Mouse (Mus musculus): ENCODE measurements at regions not wholly inside any gene's neighbourhood (a gene's known extent, or its start where the extent isn't known, plus 50 kb on each side); places are given as distances from the start of the nearest gene placed in this dataset.

GRCm38 (mm10) chr1:184644767-184645598, 87.4 kb downstream of the Hlx start:
- Histone ChIP-seq H3K9ac (ENCODE audit: low read length) (no peak overlapping the region), H3K27ac (ENCODE audit: low read depth, low read length) (no peak overlapping the region), H3K4me2 (ENCODE audit: low read depth) (no peak overlapping the region), H3K9me3 (ENCODE audit: control insufficient read depth, low read length) (no peaks in the 10 kb centered on the region), H3K4me3 (ENCODE audit: low read depth, low read length) (no peak overlapping the region), H3K4me1 (ENCODE audit: control insufficient read depth, insufficient read depth, low read length) (no peaks in the 10 kb centered on the region), H3K27me3 (ENCODE audit: control insufficient read depth, insufficient read depth, low read length) (no peaks in the 10 kb centered on the region), H3K36me3 (ENCODE audit: control insufficient read depth, insufficient read depth, low read length) (no peaks in the 10 kb centered on the region)
- ATAC-seq (ENCODE audit: insufficient read depth, low FRiP score, low TSS enrichment) (no peak), DNase-seq (ENCODE audit: low spot score) (no peak)
- WGBS, result 47% methylated on average over 9 of the region's 9 CpGs

- Histone ChIP-seq H3K9me3 (ENCODE audit: control insufficient read depth, low read length) (no peaks in the 10 kb centered on the region), H3K4me2 (ENCODE audit: low read depth) (no peak overlapping the region), H3K4me1 (ENCODE audit: control insufficient read depth, insufficient read depth, low read length) (no peaks in the 10 kb centered on the region), H3K36me3 (ENCODE audit: control insufficient read depth, insufficient read depth, low read length) (no peaks in the 10 kb centered on the region), H3K27me3 (ENCODE audit: control insufficient read depth, insufficient read depth, low read length) (no peaks in the 10 kb centered on the region), H3K9ac (ENCODE audit: low read length) (no peak overlapping the region), H3K27ac (ENCODE audit: low read depth, low read length) (no peak overlapping the region), H3K4me3 (ENCODE audit: low read depth, low read length) (no peak overlapping the region)
- DNase-seq (ENCODE audit: low spot score) (no peak), ATAC-seq (ENCODE audit: insufficient read depth, low FRiP score, low TSS enrichment) (no peak)
- WGBS, result 88% methylated on average over 13 of the region's 13 CpGs
These were observed 101.5 kb downstream of the Hlx start for GRCm38 (mm10) chr1:184630695-184631475.

DNA sequence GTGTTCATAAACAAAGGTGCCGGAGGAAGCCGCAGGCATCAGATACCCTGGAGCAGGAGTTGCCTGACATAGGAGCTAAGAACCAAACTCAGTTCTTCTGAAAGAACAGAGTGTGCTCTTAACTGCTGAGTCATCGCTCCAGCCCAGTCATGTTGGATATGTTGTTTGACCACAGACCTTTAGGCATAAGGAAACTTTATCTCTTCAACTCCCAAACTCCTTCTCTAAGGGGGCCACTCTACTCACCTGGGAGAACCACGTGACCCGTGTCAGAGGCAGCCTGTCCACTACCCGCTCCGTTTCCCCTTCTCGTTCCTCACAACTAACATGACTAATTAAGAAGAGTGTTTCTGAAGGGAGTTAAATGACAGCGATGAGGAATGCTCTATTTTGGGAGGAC, 103.2 kb downstream of the Hlx start:
- Histone ChIP-seq H3K4me2 (ENCODE audit: low read depth) (no peak overlapping the region), H3K9me3 (ENCODE audit: control insufficient read depth, low read length) (no peaks in the 10 kb centered on the region), H3K36me3 (ENCODE audit: control insufficient read depth, insufficient read depth, low read length) (no peaks in the 10 kb centered on the region), H3K27ac (ENCODE audit: low read depth, low read length) (no peak overlapping the region), H3K4me1 (ENCODE audit: control insufficient read depth, insufficient read depth, low read length) (no peaks in the 10 kb centered on the region), H3K9ac (ENCODE audit: low read length) (no peak overlapping the region), H3K27me3 (ENCODE audit: control insufficient read depth, insufficient read depth, low read length) (no peaks in the 10 kb centered on the region), H3K4me3 (ENCODE audit: low read depth, low read length) (no peak overlapping the region)
- 93% methylated on average over 9 of the region's 9 CpGs for WGBS
- no peak for DNase-seq (ENCODE audit: low spot score)
- no peak for ATAC-seq (ENCODE audit: insufficient read depth, low FRiP score, low TSS enrichment)

GRCm38 (mm10) chr1:184628566-184629168, 103.8 kb downstream of the Hlx start:
- Histone ChIP-seq H3K36me3 (ENCODE audit: control insufficient read depth, insufficient read depth, low read length) (no peaks in the 10 kb centered on the region), H3K4me2 (ENCODE audit: low read depth) (no peak overlapping the region), H3K4me3 (ENCODE audit: low read depth, low read length) (no peak overlapping the region), H3K9me3 (ENCODE audit: control insufficient read depth, low read length) (no peaks in the 10 kb centered on the region), H3K9ac (ENCODE audit: low read length) (no peak overlapping the region), H3K27me3 (ENCODE audit: control insufficient read depth, insufficient read depth, low read length) (no peaks in the 10 kb centered on the region), H3K27ac (ENCODE audit: low read depth, low read length) (no peak overlapping the region), H3K4me1 (ENCODE audit: control insufficient read depth, insufficient read depth, low read length) (no peaks in the 10 kb centered on the region)
- DNase-seq (ENCODE audit: low spot score), result no peak
- 80% methylated on average over 3 of the region's 3 CpGs for WGBS
- ATAC-seq (ENCODE audit: insufficient read depth, low FRiP score, low TSS enrichment), result no peak

- DNase-seq (ENCODE audit: low spot score) (no peak), ATAC-seq (ENCODE audit: insufficient read depth, low FRiP score, low TSS enrichment) (no peak)
- Histone ChIP-seq H3K4me3 (ENCODE audit: low read depth, low read length) (no peak overlapping the region), H3K27ac (ENCODE audit: low read depth, low read length) (no peak overlapping the region), H3K36me3 (ENCODE audit: control insufficient read depth, insufficient read depth, low read length) (no peaks in the 10 kb centered on the region), H3K4me2 (ENCODE audit: low read depth) (no peak overlapping the region), H3K9me3 (ENCODE audit: control insufficient read depth, low read length) (no peaks in the 10 kb centered on the region), H3K9ac (ENCODE audit: low read length) (no peak overlapping the region), H3K4me1 (ENCODE audit: control insufficient read depth, insufficient read depth, low read length) (no peaks in the 10 kb centered on the region), H3K27me3 (ENCODE audit: control insufficient read depth, insufficient read depth, low read length) (no peaks in the 10 kb centered on the region)
- 94% methylated on average over 3 of the region's 3 CpGs for WGBS
These were observed 110.0 kb downstream of the Hlx start for GRCm38 (mm10) chr1:184622462-184622861.

DNA sequence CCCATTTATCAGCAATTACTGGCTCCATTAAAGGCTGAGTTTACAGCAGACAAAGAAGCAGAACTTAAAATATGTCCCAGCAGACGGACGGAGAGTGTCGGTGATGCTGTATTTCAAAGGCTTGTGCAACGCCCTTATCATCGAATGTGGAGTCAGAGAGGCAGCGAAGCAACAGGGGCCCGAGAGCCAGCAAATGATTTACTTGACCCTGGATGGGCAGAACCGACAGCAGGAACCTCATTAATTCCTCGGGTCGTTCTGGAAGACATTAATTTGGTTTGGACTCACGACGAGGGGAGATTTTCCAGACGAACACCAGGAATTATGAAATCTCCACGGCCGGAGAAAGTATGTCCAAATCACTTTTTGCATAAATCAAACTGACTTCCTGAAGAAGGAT, 110.5 kb downstream of the Hlx start:
- no peaks in the 10 kb centered on the region for H3K36me3 ChIP-seq (ENCODE audit: control insufficient read depth, insufficient read depth, low read length)
- H3K27me3 ChIP-seq (ENCODE audit: control insufficient read depth, insufficient read depth, low read length), result no peaks in the 10 kb centered on the region
- no peak overlapping the region for H3K4me3 ChIP-seq (ENCODE audit: low read depth, low read length)
- no peak for ATAC-seq (ENCODE audit: insufficient read depth, low FRiP score, low TSS enrichment)
- no peak for DNase-seq (ENCODE audit: low spot score)
- no peaks in the 10 kb centered on the region for H3K9me3 ChIP-seq (ENCODE audit: control insufficient read depth, low read length)
- H3K9ac ChIP-seq (ENCODE audit: low read length), result no peak overlapping the region
- H3K4me2 ChIP-seq (ENCODE audit: low read depth), result no peak overlapping the region
- WGBS, result 72% methylated on average over 15 of the region's 15 CpGs
- H3K4me1 ChIP-seq (ENCODE audit: control insufficient read depth, insufficient read depth, low read length), result no peaks in the 10 kb centered on the region
- H3K27ac ChIP-seq (ENCODE audit: low read depth, low read length), result no peak overlapping the region

DNA sequence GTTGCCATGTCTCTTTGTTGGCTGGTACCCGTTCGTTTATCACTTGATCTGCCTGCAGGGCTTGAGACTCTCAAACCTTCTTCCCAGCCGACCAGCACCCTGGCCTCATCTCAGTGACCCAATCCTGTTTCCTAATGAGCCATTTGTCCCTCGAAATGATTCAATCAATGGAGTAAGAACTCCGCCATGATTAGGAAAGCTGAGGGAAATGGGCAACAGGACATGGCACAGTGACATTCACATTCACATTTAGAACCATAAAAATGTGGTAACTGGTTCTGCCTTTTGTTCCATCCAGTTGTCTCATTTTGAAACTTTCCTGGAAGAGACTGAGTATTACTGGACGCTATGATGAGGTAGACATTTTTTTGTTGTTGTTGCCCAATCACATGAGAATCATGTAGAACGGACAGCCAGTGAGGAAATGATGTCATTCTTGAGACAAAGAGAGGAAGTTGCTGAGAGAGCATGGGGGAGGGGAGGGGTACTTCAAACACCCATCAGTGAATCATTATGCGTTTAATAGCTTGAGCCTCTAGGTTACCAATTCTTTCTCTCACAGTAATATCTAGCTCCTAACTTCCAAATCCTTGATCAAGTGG, 114.5 kb downstream of the Hlx start:
- no peaks in the 10 kb centered on the region for H3K9me3 ChIP-seq (ENCODE audit: control insufficient read depth, low read length)
- no peak overlapping the region for H3K4me2 ChIP-seq (ENCODE audit: low read depth)
- no peak overlapping the region for H3K9ac ChIP-seq (ENCODE audit: low read length)
- no peaks in the 10 kb centered on the region for H3K27me3 ChIP-seq (ENCODE audit: control insufficient read depth, insufficient read depth, low read length)
- H3K36me3 ChIP-seq (ENCODE audit: control insufficient read depth, insufficient read depth, low read length), result no peaks in the 10 kb centered on the region
- no peak overlapping the region for H3K4me3 ChIP-seq (ENCODE audit: low read depth, low read length)
- WGBS, result 83% methylated on average over 8 of the region's 8 CpGs
- H3K27ac ChIP-seq (ENCODE audit: low read depth, low read length), result no peak overlapping the region
- DNase-seq (ENCODE audit: low spot score) (no peak), ATAC-seq (ENCODE audit: insufficient read depth, low FRiP score, low TSS enrichment) (no peak)
- H3K4me1 ChIP-seq (ENCODE audit: control insufficient read depth, insufficient read depth, low read length), result no peaks in the 10 kb centered on the region

DNA sequence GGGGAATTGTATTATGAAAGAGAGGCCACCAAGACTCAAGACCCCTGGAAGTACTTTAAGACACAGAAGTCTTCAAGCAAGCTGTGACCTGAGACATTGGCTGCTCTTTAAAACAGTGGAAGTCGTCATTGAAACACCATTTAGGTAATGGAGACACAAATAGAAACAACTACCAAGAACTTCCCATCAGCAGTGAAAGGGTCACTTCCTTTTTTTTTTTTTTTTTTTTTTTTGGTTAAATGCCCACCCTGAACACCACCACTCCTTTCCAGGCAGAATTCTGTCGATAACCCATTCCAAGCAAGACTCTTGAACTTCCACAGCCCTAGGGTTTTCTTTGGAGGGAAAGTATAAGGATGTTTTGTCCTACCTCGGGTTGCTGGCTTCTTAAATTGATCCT, 116.4 kb downstream of the Hlx start:
- no peak for ATAC-seq (ENCODE audit: insufficient read depth, low FRiP score, low TSS enrichment)
- no peaks in the 10 kb centered on the region for H3K27me3 ChIP-seq (ENCODE audit: control insufficient read depth, insufficient read depth, low read length)
- DNase-seq (ENCODE audit: low spot score), result no peak
- H3K9ac ChIP-seq (ENCODE audit: low read length), result no peak overlapping the region
- no peak overlapping the region for H3K4me3 ChIP-seq (ENCODE audit: low read depth, low read length)
- 78% methylated on average over 3 of the region's 3 CpGs for WGBS
- H3K27ac ChIP-seq (ENCODE audit: low read depth, low read length), result no peak overlapping the region
- no peaks in the 10 kb centered on the region for H3K4me1 ChIP-seq (ENCODE audit: control insufficient read depth, insufficient read depth, low read length)
- H3K4me2 ChIP-seq (ENCODE audit: low read depth), result no peak overlapping the region
- no peaks in the 10 kb centered on the region for H3K9me3 ChIP-seq (ENCODE audit: control insufficient read depth, low read length)
- no peaks in the 10 kb centered on the region for H3K36me3 ChIP-seq (ENCODE audit: control insufficient read depth, insufficient read depth, low read length)
